Mouse (Mus musculus) intestine, postnatal 0 days (tissue): ENCODE measurements at regions not wholly inside any gene's neighbourhood (a gene's known extent, or its start where the extent isn't known, plus 50 kb on each side); places are given as distances from the start of the nearest gene placed in this dataset.

Source experiments
- ATAC-seq: fragments of 200-750 bp; cut with Nextera tagmentation; 2 replicates; pipeline ENCODE4 v1.8.0; 2017; ENCODE audit warnings: mild to moderate bottlenecking, moderate TSS enrichment, moderate library complexity
- H3K27ac ChIP-seq: fragments of 300-500 bp; sonication (generic); 2 replicates; pipeline ENCODE4 v1.5.1; 2014; ENCODE audit warnings: mild to moderate bottlenecking, low read depth, low read length, moderate library complexity
- H3K27me3 ChIP-seq: fragments of 300-500 bp; sonication (generic); replicated peaks from 2 replicates; pipeline ENCODE4 v1.6.1; 2014; ENCODE audit warnings: low read length, mixed read lengths; ENCODE audit not compliant: control insufficient read depth, insufficient read depth
- H3K36me3 ChIP-seq: fragments of 300-500 bp; sonication (generic); 2 replicates; pipeline ENCODE4 v1.6.1; 2014; ENCODE audit warnings: mild to moderate bottlenecking, moderate library complexity; ENCODE audit not compliant: control insufficient read depth, insufficient read depth
- H3K4me1 ChIP-seq: fragments of 300-500 bp; sonication (generic); replicated peaks from 2 replicates; pipeline ENCODE4 v1.6.1; 2014; ENCODE audit warnings: antibody characterized with exemption, low read length, mixed read lengths; ENCODE audit not compliant: control insufficient read depth, insufficient read depth
- H3K4me2 ChIP-seq: fragments of 300-500 bp; sonication (generic); replicated peaks from 2 replicates; pipeline ENCODE4 v1.6.1; 2014; ENCODE audit warnings: low read depth, mild to moderate bottlenecking, moderate library complexity
- H3K4me3 ChIP-seq: fragments of 300-500 bp; sonication (generic); 2 replicates; pipeline ENCODE4 v1.5.1; 2014; ENCODE audit warnings: low read depth, low read length
- H3K9ac ChIP-seq: fragments of 300-500 bp; sonication (generic); 2 replicates; pipeline ENCODE4 v1.6.1; 2014; ENCODE audit warnings: mild to moderate bottlenecking, low read depth, low read length
- H3K9me3 ChIP-seq: fragments of 300-500 bp; sonication (generic); 2 replicates; pipeline ENCODE4 v1.6.1; 2016; ENCODE audit warnings: mixed run types; ENCODE audit not compliant: control insufficient read depth
- CTCF ChIP-seq: sonication (generic); IDR thresholded peaks from 2 replicates; pipeline ENCODE4 v1.5.1; 2016; ENCODE audit warnings: low read depth, mild to moderate bottlenecking, control low read depth, antibody characterized with exemption, moderate library complexity
- WGBS: fragments of 180-500 bp; shearing (Covaris S2); extraction: QIAGEN DNeasy Blood & Tissue Kit; methylation state at CpG from one replicate; pipeline ENCODE4 v1.1.7; 2014; 5-methylcytosine and 5-hydroxymethylcytosine counted together

GRCm38 (mm10) chr11:24682423-24682822 is 604.6 kb downstream of the Bcl11a start:
- H3K4me2 ChIP-seq: no peak overlapping the region
- TF ChIP-seq CTCF: no peak
- no peak for ATAC-seq
- no peak overlapping the region for H3K4me3 ChIP-seq
- H3K36me3 ChIP-seq: no peaks in the 10 kb centered on the region
- H3K27me3 ChIP-seq: no peaks in the 10 kb centered on the region
- no peaks in the 10 kb centered on the region for H3K9me3 ChIP-seq
- 61% methylated on average over 4 of the region's 4 CpGs for WGBS
- no peak overlapping the region for H3K27ac ChIP-seq
- H3K4me1 ChIP-seq: no peaks in the 10 kb centered on the region
- no peak overlapping the region for H3K9ac ChIP-seq

- Histone ChIP-seq H3K9me3 (no peaks in the 10 kb centered on the region), H3K9ac (no peak overlapping the region), H3K4me2 (no peak overlapping the region), H3K4me3 (no peak overlapping the region), H3K4me1 (no peaks in the 10 kb centered on the region), H3K27me3 (no peaks in the 10 kb centered on the region), H3K36me3 (no peaks in the 10 kb centered on the region), H3K27ac (no peak overlapping the region)
- TF ChIP-seq CTCF: no peak
- no peak for ATAC-seq
- 65% methylated on average over 16 of the region's 16 CpGs for WGBS
Measured at GRCm38 (mm10) chr11:24685545-24686467, 608.0 kb downstream of the Bcl11a start.

- Histone ChIP-seq H3K36me3 (no peaks in the 10 kb centered on the region), H3K9ac (no peak overlapping the region), H3K27me3 (no peaks in the 10 kb centered on the region), H3K4me3 (no peak overlapping the region), H3K27ac (no peak overlapping the region), H3K9me3 (no peaks in the 10 kb centered on the region), H3K4me2 (no peak overlapping the region), H3K4me1 (no peaks in the 10 kb centered on the region)
- 75% methylated on average over 2 of the region's 2 CpGs for WGBS
- no peak for TF ChIP-seq CTCF
- ATAC-seq: no peak
Measured at GRCm38 (mm10) chr11:24688160-24688782, 610.4 kb downstream of the Bcl11a start.

GRCm38 (mm10) chr11:24689807-24690333 is 612.0 kb downstream of the Bcl11a start:
- Histone ChIP-seq H3K9me3 (no peaks in the 10 kb centered on the region), H3K36me3 (no peaks in the 10 kb centered on the region), H3K27me3 (no peaks in the 10 kb centered on the region), H3K4me1 (no peaks in the 10 kb centered on the region), H3K9ac (no peak overlapping the region), H3K27ac (no peak overlapping the region), H3K4me3 (no peak overlapping the region), H3K4me2 (no peak overlapping the region)
- TF ChIP-seq CTCF: peak; percentile 65
- WGBS: 53% methylated on average over 7 of the region's 7 CpGs
- no peak for ATAC-seq

GRCm38 (mm10) chr11:24693926-24694325 is 616.1 kb downstream of the Bcl11a start:
- no peak for ATAC-seq
- H3K4me2 ChIP-seq: no peak overlapping the region

GRCm38 (mm10) chr11:24695010-24695720 is 617.3 kb downstream of the Bcl11a start:
- WGBS: 74% methylated on average over 5 of the region's 5 CpGs
- no peak for TF ChIP-seq CTCF
- ATAC-seq: no peak

More at GRCm38 (mm10) chr11:24693926-24694325, 616.1 kb downstream of the Bcl11a start:
- WGBS: 94% methylated on average over 6 of the region's 6 CpGs
- Histone ChIP-seq H3K27ac (no peak overlapping the region), H3K36me3 (no peaks in the 10 kb centered on the region), H3K4me1 (no peaks in the 10 kb centered on the region), H3K27me3 (no peaks in the 10 kb centered on the region), H3K4me3 (no peak overlapping the region), H3K9me3 (no peaks in the 10 kb centered on the region), H3K9ac (no peak overlapping the region)
- no peak for TF ChIP-seq CTCF

More at GRCm38 (mm10) chr11:24695010-24695720, 617.3 kb downstream of the Bcl11a start:
- H3K27ac ChIP-seq: no peak overlapping the region
- H3K4me2 ChIP-seq: no peak overlapping the region
- H3K9me3 ChIP-seq: no peaks in the 10 kb centered on the region
- H3K27me3 ChIP-seq: no peaks in the 10 kb centered on the region
- H3K4me3 ChIP-seq: no peak overlapping the region
- no peak overlapping the region for H3K9ac ChIP-seq
- no peaks in the 10 kb centered on the region for H3K36me3 ChIP-seq
- no peaks in the 10 kb centered on the region for H3K4me1 ChIP-seq
